Mouse (Mus musculus) kidney, embryonic 14.5 days (tissue): ENCODE measurements at regions not wholly inside any gene's neighbourhood (a gene's known extent, or its start where the extent isn't known, plus 50 kb on each side); places are given as distances from the start of the nearest gene placed in this dataset.

Source experiments
- ATAC-seq: fragments of 200-750 bp; cut with Nextera tagmentation; 2 replicates; pipeline ENCODE4 v1.8.0; 2017; ENCODE audit warnings: moderate number of reproducible peaks, mild to moderate bottlenecking, moderate TSS enrichment, moderate library complexity; ENCODE audit not compliant: low FRiP score, low TSS enrichment
- H3K27ac ChIP-seq: fragments of 300-500 bp; sonication (generic); 2 replicates; pipeline ENCODE4 v1.5.1; 2014; ENCODE audit warnings: low read depth, mild to moderate bottlenecking, low read length, moderate library complexity, mixed read lengths
- H3K27me3 ChIP-seq: fragments of 300-500 bp; sonication (generic); 2 replicates; pipeline ENCODE4 v1.6.1; 2014; ENCODE audit warnings: mild to moderate bottlenecking, low read length; ENCODE audit not compliant: control insufficient read depth, insufficient read depth
- H3K36me3 ChIP-seq: fragments of 300-500 bp; sonication (generic); 2 replicates; pipeline ENCODE4 v1.6.1; 2014; ENCODE audit warnings: low read length, mixed read lengths; ENCODE audit not compliant: control insufficient read depth, insufficient read depth
- H3K4me1 ChIP-seq: fragments of 300-500 bp; sonication (generic); 2 replicates; pipeline ENCODE4 v1.6.1; 2014; ENCODE audit warnings: low read length, mixed read lengths; ENCODE audit not compliant: control insufficient read depth, insufficient read depth
- H3K4me2 ChIP-seq: fragments of 300-500 bp; sonication (generic); replicated peaks from 2 replicates; pipeline ENCODE4 v1.6.1; 2014; ENCODE audit warnings: low read depth, mild to moderate bottlenecking, low read length
- H3K4me3 ChIP-seq: fragments of 300-500 bp; sonication (generic); 2 replicates; pipeline ENCODE4 v1.5.1; 2014; ENCODE audit warnings: mild to moderate bottlenecking, low read length
- H3K9ac ChIP-seq: fragments of 300-500 bp; sonication (generic); 2 replicates; pipeline ENCODE4 v1.6.1; 2014; ENCODE audit warnings: low read depth, mild to moderate bottlenecking, low read length, moderate library complexity
- H3K9me3 ChIP-seq: fragments of 300-500 bp; sonication (generic); 2 replicates; pipeline ENCODE4 v1.6.1; 2016; ENCODE audit warnings: low read length; ENCODE audit not compliant: control insufficient read depth
- WGBS: fragments of 180-500 bp; shearing (Covaris S2); extraction: QIAGEN DNeasy Blood & Tissue Kit; methylation state at CpG from one replicate; pipeline ENCODE4 v1.1.7; 2014; 5-methylcytosine and 5-hydroxymethylcytosine counted together

DNA sequence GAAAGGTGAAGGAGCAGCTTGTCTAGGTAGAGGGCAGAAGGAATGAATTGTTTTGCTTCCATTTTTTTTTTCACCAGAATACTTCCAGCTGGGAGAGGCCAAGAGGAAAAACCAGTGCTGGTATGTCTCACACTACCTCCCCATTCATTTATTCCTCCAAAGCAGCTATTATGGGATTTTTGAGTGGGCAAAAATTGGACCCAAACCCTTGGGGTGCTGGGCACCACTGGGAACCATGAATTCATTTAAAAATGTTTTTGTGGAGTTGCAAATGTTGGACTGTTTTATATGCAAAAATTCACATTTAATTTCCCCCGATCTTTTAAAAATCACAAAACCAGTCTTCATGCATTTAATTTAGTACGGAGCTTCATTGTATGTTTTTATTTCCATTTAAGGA is 287.1 kb upstream of the Mki67 start:
- H3K9me3 ChIP-seq, result no peaks in the 10 kb centered on the region
- H3K36me3 ChIP-seq, result no peaks in the 10 kb centered on the region
- peaks cover 4% of the 10 kb centered on the region; the same call in 1 of the 2 replicates for H3K27me3 ChIP-seq
- peaks cover under 1% of the 10 kb centered on the region; the same call in 1 of the 2 replicates for H3K4me1 ChIP-seq
- no peak for ATAC-seq
- no peak overlapping the region for H3K27ac ChIP-seq
- H3K4me3 ChIP-seq, result no peak overlapping the region
- no peak overlapping the region for H3K4me2 ChIP-seq
- 95% methylated on average over 2 of the region's 2 CpGs for WGBS
- no peak overlapping the region for H3K9ac ChIP-seq

- 7% methylated on average over 23 of the region's 23 CpGs for WGBS
- Histone ChIP-seq H3K4me3 (peak overlapping the region; percentile 16), H3K4me1 (peaks cover 5% of the 10 kb centered on the region; the same call in 1 of the 2 replicates), H3K27ac (no peak overlapping the region), H3K9ac (0 out of 2 replicates have a peak overlapping the region, but pooled peaks have one; percentile 12), H3K36me3 (no peaks in the 10 kb centered on the region), H3K4me2 (peak overlapping the region; percentile 45), H3K27me3 (peaks cover 12% of the 10 kb centered on the region), H3K9me3 (no peaks in the 10 kb centered on the region)
- ATAC-seq, result no peak; the same call in 1 of the 2 replicates
Observed at GRCm38 (mm10) chr7:136007796-136008455, 291.8 kb upstream of the Mki67 start.

DNA sequence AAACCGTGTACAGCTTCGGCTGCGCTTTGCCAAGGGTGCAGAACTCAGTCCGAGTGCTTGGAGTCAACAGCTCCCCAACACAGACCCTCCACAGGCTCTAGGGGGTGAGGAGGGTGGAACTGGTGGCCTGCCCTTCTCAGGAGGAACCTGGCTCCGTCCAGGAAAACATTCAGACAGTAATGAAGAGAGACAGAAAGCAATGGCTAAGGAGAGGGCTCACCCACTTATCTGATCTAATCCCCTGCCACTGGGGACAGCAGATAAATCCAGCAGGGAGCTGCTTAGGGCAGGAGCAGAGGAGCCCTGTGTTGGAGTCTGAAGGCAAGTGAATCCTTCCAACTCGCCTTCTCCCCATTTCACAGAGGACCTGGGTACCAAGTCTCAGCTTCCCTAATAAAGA is 292.3 kb upstream of the Mki67 start:
- Histone ChIP-seq H3K36me3 (no peaks in the 10 kb centered on the region), H3K9me3 (no peaks in the 10 kb centered on the region), H3K27ac (no peak overlapping the region), H3K9ac (no peak overlapping the region), H3K4me2 (peak overlapping the region; percentile 45), H3K27me3 (peaks cover 12% of the 10 kb centered on the region), H3K4me3 (peak overlapping the region; percentile 16), H3K4me1 (peaks cover 5% of the 10 kb centered on the region; the same call in 1 of the 2 replicates)
- 34% methylated on average over 6 of the region's 6 CpGs for WGBS
- 0 out of 2 replicates have a peak, but pooled peaks have one; percentile 49 for ATAC-seq

- no peak for ATAC-seq
- Histone ChIP-seq H3K27me3 (peaks cover 12% of the 10 kb centered on the region), H3K27ac (no peak overlapping the region)
Observed at GRCm38 (mm10) chr7:136010013-136010412, 293.9 kb upstream of the Mki67 start.

GRCm38 (mm10) chr7:136014706-136015105 is 298.5 kb upstream of the Mki67 start:
- Histone ChIP-seq H3K27ac (no peak overlapping the region), H3K9me3 (no peaks in the 10 kb centered on the region), H3K4me3 (no peak overlapping the region), H3K9ac (no peak overlapping the region), H3K4me1 (no peaks in the 10 kb centered on the region), H3K27me3 (no peaks in the 10 kb centered on the region), H3K4me2 (no peak overlapping the region), H3K36me3 (no peaks in the 10 kb centered on the region)
- 51% methylated on average over 4 of the region's 4 CpGs for WGBS
- ATAC-seq, result no peak

More at GRCm38 (mm10) chr7:136010013-136010412, 293.9 kb upstream of the Mki67 start:
- Histone ChIP-seq H3K4me2 (no peak overlapping the region), H3K36me3 (no peaks in the 10 kb centered on the region), H3K4me3 (no peak overlapping the region), H3K9me3 (no peaks in the 10 kb centered on the region), H3K9ac (no peak overlapping the region), H3K4me1 (peaks cover 5% of the 10 kb centered on the region; the same call in 1 of the 2 replicates)
- 57% methylated on average over 7 of the region's 7 CpGs for WGBS

DNA sequence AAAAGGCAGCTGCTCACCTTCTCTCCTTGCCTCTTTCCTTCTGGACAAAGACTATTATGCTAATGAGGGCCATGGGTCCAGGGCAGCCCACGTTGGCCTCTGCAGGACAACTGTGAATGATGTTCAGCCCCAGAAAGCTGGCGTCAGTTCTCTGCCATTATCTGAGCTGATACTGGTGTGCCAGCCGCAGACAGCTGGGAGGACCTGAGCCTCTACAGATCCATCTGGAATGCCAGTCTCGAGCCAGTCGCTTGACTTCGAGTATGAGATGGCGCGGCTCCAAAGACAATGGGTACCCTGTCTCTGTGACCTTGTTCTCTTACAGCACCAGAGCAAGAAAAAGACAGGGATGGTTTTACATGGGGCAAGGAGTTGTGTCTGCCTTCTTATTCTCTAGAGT is 300.8 kb upstream of the Mki67 start:
- H3K4me2 ChIP-seq, result no peak overlapping the region
- H3K9me3 ChIP-seq, result no peaks in the 10 kb centered on the region
- H3K4me1 ChIP-seq, result no peaks in the 10 kb centered on the region
- H3K36me3 ChIP-seq, result no peaks in the 10 kb centered on the region
- H3K4me3 ChIP-seq, result no peak overlapping the region
- H3K27ac ChIP-seq, result no peak overlapping the region
- ATAC-seq, result no peak
- no peak overlapping the region for H3K9ac ChIP-seq
- 81% methylated on average over 8 of the region's 8 CpGs for WGBS
- no peaks in the 10 kb centered on the region for H3K27me3 ChIP-seq

DNA sequence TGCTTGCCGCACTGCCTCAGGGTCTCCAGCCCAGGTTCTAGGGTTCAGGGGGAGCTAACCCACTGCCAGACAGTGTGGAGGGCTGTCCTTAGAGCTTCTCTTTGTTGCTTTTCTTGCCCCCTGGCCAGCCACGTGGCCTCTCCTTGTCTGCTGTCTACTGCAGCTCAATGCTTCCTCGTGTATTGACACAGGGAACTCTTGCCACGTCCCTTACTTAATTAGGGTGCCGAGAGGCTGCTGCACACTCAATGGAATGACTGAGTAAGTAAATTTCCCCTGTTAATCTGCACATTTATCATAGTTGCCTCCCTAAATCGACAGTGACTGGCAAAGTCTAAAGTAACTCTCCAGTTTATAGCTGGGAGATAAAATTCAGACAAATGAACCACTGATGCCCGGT is 304.4 kb upstream of the Mki67 start:
- H3K9ac ChIP-seq, result no peak overlapping the region
- H3K27ac ChIP-seq, result no peak overlapping the region
- H3K27me3 ChIP-seq, result no peaks in the 10 kb centered on the region
- WGBS, result 54% methylated on average over 7 of the region's 7 CpGs
- H3K4me2 ChIP-seq, result no peak overlapping the region
- no peak overlapping the region for H3K4me3 ChIP-seq
- no peak for ATAC-seq
- H3K4me1 ChIP-seq, result no peaks in the 10 kb centered on the region
- H3K9me3 ChIP-seq, result no peaks in the 10 kb centered on the region
- no peaks in the 10 kb centered on the region for H3K36me3 ChIP-seq

DNA sequence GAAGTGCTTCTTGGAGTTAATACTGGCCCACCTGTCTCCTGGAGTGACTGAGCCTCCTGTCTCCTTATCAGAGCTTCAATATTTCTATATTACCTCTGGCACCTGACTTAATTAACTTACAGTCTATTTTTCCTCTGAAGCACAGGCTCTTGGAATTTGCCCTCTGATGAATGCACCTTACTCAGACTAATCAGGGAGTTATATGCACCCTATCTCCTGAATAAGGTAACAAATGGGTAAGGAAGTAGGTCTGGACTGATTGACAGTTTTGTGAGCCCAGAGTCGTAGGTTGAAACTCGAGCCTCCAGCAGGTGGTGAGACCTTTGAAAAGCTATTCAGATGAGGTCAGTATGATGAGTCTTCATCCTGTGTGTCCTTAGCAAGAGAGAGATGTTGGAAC is 304.9 kb upstream of the Mki67 start:
- H3K9me3 ChIP-seq, result no peaks in the 10 kb centered on the region
- no peak overlapping the region for H3K27ac ChIP-seq
- H3K4me2 ChIP-seq, result no peak overlapping the region
- no peak overlapping the region for H3K9ac ChIP-seq
- no peaks in the 10 kb centered on the region for H3K27me3 ChIP-seq
- no peak overlapping the region for H3K4me3 ChIP-seq
- H3K4me1 ChIP-seq, result no peaks in the 10 kb centered on the region
- no peak for ATAC-seq
- WGBS, result 21% methylated on average over 2 of the region's 2 CpGs
- no peaks in the 10 kb centered on the region for H3K36me3 ChIP-seq

GRCm38 (mm10) chr7:136022781-136023448 is 306.8 kb upstream of the Mki67 start:
- Histone ChIP-seq H3K4me2 (no peak overlapping the region), H3K36me3 (no peaks in the 10 kb centered on the region), H3K4me1 (0 out of 2 replicates have a peak, but pooled peaks cover 3% of the 10 kb centered on the region), H3K4me3 (no peak overlapping the region), H3K9me3 (no peaks in the 10 kb centered on the region), H3K27ac (no peak overlapping the region), H3K27me3 (no peaks in the 10 kb centered on the region), H3K9ac (no peak overlapping the region)
- no peak for ATAC-seq
- 69% methylated on average over 5 of the region's 5 CpGs for WGBS
